Mouse (Mus musculus): Measurements from ENCODE around the gene Akap9. TPM values are rescaled to one million over a fixed set of nuclear protein-coding genes. Genes with fewer than 3 reads are reported as not detected.

The Akap9 gene
- polyA plus RNA-seq (2014; fragmentation: Illumina TruSeq; extraction: RNeasy Lipid Tissue Mini Kit (QIAGEN cat#74804)), result 68.9 TPM

GRCm38 (mm10) chr5:3927801-3928689 lies at the start of gene Akap9:
Akap9 (plus strand) TSS chr5:3928054.

GRCm38 (mm10) chr5:3893459-3894293 lies 34.2 kb upstream of the Akap9 start, which contains the start of gene Mterf1a:
Mterf1a (minus strand) TSS chr5:3893933.

DNA sequence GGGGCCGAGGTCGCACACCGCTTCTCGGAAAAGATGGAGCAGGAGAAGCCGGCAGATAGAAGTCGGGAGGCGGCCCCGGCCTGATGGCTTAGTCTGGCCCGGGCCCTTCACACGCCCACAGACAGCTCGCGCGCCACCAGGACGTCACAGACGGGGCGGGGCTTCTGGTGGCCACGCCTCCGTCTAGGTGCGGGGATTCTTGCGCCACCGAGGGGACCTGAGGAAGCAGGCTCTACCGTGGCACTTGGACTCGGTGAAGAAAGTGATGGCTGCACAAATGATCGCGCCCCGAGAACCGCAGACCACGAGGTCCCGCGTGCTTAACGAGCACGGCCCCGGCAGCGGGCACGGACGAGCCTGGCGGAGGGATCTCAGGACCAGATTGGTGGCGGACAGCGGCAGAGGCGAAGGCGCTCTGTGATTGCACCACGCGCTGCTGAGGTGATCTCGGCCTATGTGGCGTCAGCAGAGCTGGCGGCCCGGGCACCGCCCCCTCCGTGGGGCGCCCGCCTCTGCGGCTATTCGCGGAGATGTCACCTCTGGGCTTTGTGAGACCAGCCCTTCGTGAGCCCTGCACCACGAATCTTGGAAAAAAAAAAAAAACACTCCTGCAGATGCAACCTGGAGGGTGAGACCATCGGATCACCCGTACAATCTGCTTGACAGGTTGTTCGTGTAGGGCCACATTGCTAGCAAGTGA lies 176.6 kb downstream of the Akap9 start, which contains the start of gene Cyp51:
TSS of gene Cyp51 (minus strand) at position 406 of the 700 bp plus-strand sequence.

Other genes starting within 250 kb of the Akap9 start
- gene Ankib1, start 125.1 kb upstream of the Akap9 start, polyA plus RNA-seq (2014; fragmentation: Illumina TruSeq; extraction: RNeasy Lipid Tissue Mini Kit (QIAGEN cat#74804)), result 71.0 TPM
- 92.3 TPM for gene Krit1, start 124.9 kb upstream of the Akap9 start, polyA plus RNA-seq (2014; fragmentation: Illumina TruSeq; extraction: RNeasy Lipid Tissue Mini Kit (QIAGEN cat#74804))
- gene Lrrd1, start 82.9 kb upstream of the Akap9 start, polyA plus RNA-seq (2014; fragmentation: Illumina TruSeq; extraction: RNeasy Lipid Tissue Mini Kit (QIAGEN cat#74804)), result not detected
- gene Mterf1a, start 34.1 kb upstream of the Akap9 start, polyA plus RNA-seq (2014; fragmentation: Illumina TruSeq; extraction: RNeasy Lipid Tissue Mini Kit (QIAGEN cat#74804)), result 16.4 TPM
- 92.4 TPM for gene Cyp51, start 176.7 kb downstream of the Akap9 start, polyA plus RNA-seq (2014; fragmentation: Illumina TruSeq; extraction: RNeasy Lipid Tissue Mini Kit (QIAGEN cat#74804))

Data from ovary, adult 10 weeks (tissue).